Mouse (Mus musculus) CH12.LX (cell line): ENCODE results near the gene Wdr81.

Experiments used
- CHD2 ChIP-seq: IDR thresholded peaks from 2 replicates; pipeline ENCODE4 v1.6.1; 2011; ENCODE audit warnings: low read length, improper control_type of control experiment
- HCFC1 ChIP-seq: IDR thresholded peaks from 2 replicates; pipeline ENCODE4 v1.6.1; 2012; ENCODE audit warnings: low read depth, mild to moderate bottlenecking, inconsistent platforms, low read length, improper control_type of control experiment
- MAX ChIP-seq: IDR thresholded peaks from 2 replicates; pipeline ENCODE4 v1.6.1; 2011; ENCODE audit warnings: low read length, improper control_type of control experiment
- POLR2A ChIP-seq: IDR thresholded peaks from 2 replicates; pipeline ENCODE4 v1.6.1; 2011; ENCODE audit warnings: low read depth, mild to moderate bottlenecking, improper control_type of control experiment, low read length
- POLR2AphosphoS2 ChIP-seq: IDR thresholded peaks from 2 replicates; pipeline ENCODE4 v1.6.1; 2011; ENCODE audit warnings: low read depth, low read length, improper control_type of control experiment
- TCF12 ChIP-seq: IDR thresholded peaks from 2 replicates; pipeline ENCODE4 v1.6.1; 2014; ENCODE audit warnings: low read depth, mild to moderate bottlenecking, inconsistent platforms, low read length, improper control_type of control experiment
- USF1 ChIP-seq: IDR thresholded peaks from 2 replicates; pipeline ENCODE4 v1.6.1; 2014; ENCODE audit warnings: low read depth, mild to moderate bottlenecking, inconsistent platforms, low read length, improper control_type of control experiment
- ZC3H11A ChIP-seq: IDR thresholded peaks from 2 replicates; pipeline ENCODE4 v1.6.1; 2012; ENCODE audit warnings: low read depth, mild to moderate bottlenecking, inconsistent platforms, low read length, improper control_type of control experiment

DNA sequence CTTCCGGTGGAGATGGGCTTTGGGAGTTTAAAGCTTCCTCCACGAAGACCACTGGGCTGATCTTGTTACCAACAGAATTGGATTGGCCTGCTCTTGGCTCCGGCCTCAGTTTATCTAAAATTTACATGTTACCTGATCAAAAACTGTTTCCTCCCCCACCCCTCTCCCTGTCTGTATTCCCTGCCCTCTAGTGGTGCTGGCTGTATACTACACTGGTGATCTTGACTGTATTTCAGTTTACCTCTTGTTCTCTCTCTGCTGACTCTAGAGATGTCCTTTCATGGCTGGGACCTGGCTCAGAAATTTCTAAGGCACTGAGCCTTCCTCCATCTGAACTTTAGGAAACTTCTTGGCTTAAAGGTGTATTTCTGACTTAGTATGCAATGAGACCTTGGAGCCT, 3.7 kb upstream of the Wdr81 start:
- TF ChIP-seq CHD2 (peak; percentile 84), ZC3H11A (no peak), POLR2A (no peak; the same call in 1 of the 2 replicates), POLR2AphosphoS2 (no peak; the same call in 1 of the 2 replicates), USF1 (no peak), TCF12 (peak; percentile 53; the same call in 1 of the 2 replicates), HCFC1 (peak; percentile 61), MAX (no peak)
